Mouse (Mus musculus) kidney, postnatal 10 days (tissue): ENCODE measurements at regions not wholly inside any gene's neighbourhood (a gene's known extent, or its start where the extent isn't known, plus 50 kb on each side); places are given as distances from the start of the nearest gene placed in this dataset.
A peak's percentile ranks its signal among the peaks of the same experiment; 100 is the strongest.

Source experiments
- DNase-seq: peaks from one replicate; pipeline ENCODE4 v3.0.0; 2021; ENCODE audit warnings: mixed read lengths

DNA sequence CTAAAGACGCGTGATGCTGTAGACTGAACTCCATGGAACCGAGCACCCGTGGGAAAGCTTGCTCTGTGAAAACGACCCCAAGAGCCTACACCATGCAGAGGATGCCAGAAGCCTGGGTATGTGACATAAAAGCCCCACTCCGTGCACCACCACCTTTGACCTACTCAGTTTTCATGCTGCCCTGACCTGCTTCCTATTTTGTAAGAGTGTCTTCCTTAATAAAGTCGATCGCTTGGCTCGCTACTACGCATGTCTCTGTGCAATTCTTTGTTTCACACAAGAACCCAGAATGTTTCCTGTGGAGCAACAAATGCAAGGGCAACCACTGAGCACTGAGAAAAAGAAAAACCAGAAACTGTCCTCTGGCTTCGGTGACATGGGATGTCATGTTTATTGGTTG lies 60.5 kb downstream of the Sec61b start:
- no peak for DNase-seq

DNA sequence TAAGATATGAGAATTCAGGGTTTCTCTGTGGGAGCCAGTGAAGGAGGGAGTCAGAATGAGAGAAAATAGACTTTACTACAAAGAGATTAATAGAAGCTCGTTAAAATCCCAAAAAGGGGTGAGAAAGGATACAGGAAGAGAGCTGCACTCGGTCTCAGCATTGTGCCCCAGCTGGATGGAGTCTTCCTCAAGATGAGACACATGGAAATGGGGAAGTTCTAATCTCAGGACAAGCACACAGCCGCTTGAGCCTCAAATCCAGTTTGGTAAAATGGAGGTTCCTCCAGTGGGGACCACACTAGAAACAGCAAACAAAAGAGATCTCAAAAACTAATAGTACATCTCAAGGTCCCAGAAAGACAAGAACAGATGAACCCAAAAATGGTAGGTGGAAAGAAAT lies 93.2 kb downstream of the Sec61b start:
- no peak for DNase-seq

DNA sequence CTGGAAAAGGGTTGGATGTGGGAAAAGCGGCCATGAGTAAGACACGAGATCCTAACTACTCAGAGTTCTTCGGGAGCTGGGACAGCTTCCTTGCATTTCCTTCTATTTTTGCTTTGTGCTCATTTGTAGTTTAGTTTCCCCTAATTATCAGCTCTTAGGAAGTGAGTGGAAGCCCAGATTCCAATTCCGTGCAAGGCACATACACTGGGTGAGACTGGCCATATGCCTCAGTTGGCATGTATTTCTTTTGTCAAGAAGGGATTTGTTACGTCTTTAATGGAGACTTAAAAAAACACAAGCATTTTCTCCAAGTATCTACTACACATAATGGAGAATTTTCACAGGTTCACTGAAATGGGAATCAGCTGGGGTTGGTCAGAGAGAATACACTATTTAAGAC lies 96.4 kb downstream of the Sec61b start:
- no peak for DNase-seq

GRCm38 (mm10) chr4:47576011-47576410 lies 101.6 kb downstream of the Sec61b start:
- DNase-seq: no peak

DNA sequence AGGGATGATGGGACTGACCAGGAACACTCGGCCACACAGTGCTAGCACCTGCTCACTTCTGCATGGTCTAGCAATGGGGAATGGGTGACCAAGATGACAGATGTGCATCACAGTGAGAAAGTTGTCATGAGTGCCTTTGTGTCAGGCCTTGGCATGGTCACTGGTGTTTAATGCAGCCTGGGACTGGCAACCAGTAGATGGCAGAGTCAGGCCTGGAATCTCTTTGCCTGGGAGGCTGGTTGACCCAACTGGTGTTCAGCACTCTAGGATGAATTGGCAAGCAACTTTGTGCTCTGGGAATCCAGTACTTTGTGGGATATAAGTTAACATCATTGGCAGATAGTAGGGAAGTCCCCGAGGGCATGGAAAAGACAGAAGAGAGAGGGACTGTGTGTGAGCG lies 103.0 kb downstream of the Sec61b start:
- DNase-seq: peak; percentile 27

GRCm38 (mm10) chr4:47578637-47579036 lies 104.2 kb downstream of the Sec61b start:
- no peak for DNase-seq

- no peak for DNase-seq
Observed at GRCm38 (mm10) chr4:47580556-47580955, 106.1 kb downstream of the Sec61b start.

- DNase-seq: peak; percentile 77
Observed at GRCm38 (mm10) chr4:47587256-47587655, 112.8 kb downstream of the Sec61b start.

GRCm38 (mm10) chr4:47592271-47592986 lies 118.0 kb downstream of the Sec61b start:
- no peak for DNase-seq

GRCm38 (mm10) chr4:47593155-47593554 lies 118.7 kb downstream of the Sec61b start:
- no peak for DNase-seq

- DNase-seq: no peak
Observed at GRCm38 (mm10) chr4:47594171-47594570, 119.7 kb downstream of the Sec61b start.

DNA sequence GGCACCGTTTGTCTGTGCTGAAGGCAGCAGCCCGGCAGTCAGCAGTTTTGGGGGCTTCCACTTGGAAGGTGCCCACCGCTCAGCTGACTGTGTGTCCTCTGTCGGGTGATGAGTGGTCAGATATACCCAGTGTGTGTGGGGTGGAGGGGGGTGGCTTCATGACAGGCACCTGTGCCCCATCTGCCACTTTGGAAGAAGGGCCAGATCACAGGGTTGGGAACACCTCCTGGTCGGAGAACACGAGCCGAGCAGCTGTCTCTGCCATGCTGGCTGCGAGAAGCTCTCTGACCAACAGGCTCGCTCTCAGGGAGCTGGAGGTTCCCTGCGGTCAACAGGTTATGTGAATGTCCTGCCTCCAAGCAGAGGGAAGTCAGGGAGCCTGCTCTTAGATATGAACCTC lies 121.4 kb downstream of the Sec61b start:
- no peak for DNase-seq

DNA sequence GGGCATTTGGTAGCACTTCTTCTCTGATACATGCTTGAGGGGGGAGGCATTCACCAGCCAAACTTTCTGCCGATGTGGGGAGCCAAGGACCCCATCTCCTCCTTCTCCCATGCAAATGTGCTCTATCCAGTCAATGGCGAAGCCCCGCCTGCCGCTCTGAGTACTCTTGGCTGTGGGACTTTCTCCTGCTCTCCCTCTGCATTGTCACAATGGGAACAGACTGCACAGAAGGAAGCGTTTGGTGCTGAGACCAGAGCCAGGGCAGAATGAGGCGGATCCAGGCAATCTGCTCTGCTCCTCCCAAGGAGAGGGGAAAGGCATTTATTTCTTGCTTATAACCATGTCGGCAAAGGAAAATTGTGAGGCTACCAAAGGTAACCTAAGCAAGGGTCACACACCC lies 123.1 kb downstream of the Sec61b start:
- DNase-seq: no peak

DNA sequence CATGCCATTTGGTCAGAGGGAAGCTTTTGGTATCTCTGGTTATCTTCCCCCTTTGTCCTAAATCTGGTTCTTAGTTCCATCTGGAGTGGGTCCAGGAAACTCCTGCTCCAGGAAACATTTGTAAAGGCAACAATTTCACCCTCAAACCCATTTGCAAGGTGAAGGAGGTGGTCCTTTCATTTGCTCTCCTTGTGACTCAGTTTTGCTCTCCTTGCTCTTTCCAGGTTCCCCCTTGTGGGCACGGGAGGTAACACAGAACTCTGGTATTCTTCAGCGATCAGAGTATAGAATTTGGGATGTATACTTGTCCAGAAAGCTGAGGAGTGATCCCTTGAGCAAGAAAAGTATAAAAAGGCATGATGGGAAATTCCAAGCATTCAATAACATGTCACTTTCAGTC lies 123.8 kb downstream of the Sec61b start:
- DNase-seq: peak; percentile 58

DNA sequence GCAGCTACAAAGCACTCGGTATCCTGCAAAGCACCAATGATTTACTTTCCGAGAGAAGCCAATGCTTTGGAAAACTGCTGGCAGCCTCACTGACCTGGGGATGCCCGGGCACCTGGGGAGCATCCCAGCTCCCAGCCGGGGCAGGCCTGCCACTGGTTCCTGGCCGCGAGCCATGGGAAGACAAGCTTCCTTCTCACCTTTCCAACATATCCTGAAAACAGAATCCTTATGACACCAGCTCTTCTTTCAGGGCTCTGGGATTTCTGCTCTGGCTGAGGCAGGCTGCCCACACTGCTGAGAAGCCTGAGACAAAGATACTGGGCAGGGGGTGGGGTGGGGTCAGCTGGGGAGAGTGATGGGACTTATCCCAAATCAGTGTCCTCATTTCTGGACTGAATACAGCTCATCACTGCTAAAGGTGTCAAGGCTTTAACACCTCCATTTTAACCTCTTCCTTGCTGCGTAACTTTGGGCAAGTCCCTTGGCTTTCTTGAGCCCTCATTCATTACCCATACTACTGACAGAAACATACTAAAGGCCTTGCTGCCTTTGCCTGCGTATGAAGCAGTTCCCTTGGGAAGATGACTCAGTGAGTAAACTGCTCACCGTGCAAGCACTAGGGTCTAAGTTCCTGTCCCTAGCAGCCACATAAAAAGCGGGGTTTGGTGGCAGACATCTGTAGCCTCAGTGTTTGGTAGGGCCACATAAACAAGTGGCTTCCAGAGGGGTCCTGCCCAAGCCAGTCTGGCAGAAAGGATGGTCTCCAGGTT lies 127.0 kb downstream of the Sec61b start:
- DNase-seq: no peak

GRCm38 (mm10) chr4:47603378-47603777 lies 128.9 kb downstream of the Sec61b start:
- peak; percentile 22 for DNase-seq

- peak; percentile 55 for DNase-seq
Observed at GRCm38 (mm10) chr4:47603847-47604397, 129.5 kb downstream of the Sec61b start.

- no peak for DNase-seq
Observed at GRCm38 (mm10) chr4:47605676-47606075, 131.2 kb downstream of the Sec61b start.

DNA sequence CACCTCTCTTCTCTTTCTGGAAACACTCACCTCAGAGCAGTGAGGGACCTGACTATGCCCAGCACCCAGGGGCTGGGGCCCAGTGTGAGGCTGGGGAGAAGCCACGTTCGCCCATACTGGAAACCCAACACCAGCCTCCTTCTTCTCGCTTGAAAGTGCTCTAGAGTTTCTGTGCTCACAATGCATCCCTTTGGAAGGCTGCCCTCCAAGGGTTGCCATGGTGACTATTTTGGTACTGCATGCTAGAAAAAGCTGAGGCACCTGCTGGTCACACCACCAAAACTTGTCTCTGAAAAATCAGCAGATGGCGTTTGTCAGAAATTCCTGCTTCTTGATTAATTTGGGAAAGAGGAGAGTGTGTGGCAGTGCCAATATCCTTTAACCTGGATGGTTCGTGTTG lies 134.2 kb downstream of the Sec61b start:
- no peak for DNase-seq

DNA sequence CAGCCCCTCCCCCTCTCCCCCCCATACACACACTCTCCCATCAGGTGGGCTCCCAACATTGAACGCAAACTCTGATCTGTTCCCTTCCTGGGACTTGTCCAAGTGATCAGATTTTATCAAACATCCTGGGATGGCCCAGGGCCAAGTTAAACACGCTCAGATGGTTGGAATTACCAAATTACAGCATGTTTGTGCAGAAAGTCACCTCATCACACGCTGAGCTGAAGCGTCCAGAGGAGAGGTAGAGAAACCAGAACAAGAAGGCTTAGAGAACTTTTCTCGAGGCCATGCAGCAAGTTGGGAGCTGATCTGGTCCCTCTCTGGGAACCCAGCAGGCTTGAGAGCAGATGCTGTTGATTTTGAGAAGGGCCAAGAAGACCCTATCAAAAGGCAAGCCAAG lies 136.5 kb downstream of the Sec61b start:
- DNase-seq: no peak

- no peak for DNase-seq
Observed at GRCm38 (mm10) chr4:47616525-47616924, 142.1 kb downstream of the Sec61b start.

- no peak for DNase-seq
Observed at GRCm38 (mm10) chr4:47620700-47621099, 146.2 kb downstream of the Sec61b start.

DNA sequence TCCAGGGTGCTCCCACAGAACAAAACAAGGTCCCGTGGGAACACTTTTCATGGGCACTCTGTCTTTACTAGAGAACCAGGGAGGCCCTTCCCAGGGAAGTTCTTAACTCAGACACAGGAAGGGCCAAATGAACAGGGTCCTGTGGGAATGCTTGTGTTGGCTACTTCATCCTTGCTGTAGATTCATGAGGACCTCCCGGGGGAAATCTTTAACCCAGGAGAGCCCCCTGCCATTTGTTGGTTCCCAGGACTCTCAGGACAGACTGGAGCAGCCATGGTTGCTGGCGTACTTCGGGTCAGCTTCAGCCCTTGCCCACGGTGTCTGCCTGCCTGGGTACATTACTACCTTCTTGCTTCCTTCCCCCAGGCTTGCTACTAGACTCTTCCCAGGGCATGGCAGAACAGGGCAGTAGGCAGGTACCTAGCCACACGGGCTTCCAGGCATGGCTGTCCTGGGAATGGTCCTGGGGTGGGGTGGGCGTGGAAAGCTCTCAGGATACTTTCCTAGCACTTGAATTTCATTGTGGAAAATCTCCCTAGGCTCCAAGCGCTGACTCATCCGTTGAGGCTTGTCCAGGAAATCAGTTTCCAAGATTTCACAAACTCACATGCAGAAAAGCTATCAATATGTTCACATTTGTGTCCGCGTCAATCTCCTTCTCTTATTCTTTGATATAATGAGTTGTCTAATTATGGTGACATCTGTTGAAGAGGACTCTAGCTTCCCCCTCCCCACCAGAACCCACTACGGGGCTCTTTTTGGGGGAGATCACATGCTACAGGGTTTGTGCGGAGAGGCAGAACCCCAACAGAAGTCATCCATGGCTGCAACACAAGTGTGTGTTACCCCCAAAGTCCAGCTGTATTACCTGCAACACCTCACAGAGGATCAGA lies 148.6 kb downstream of the Sec61b start:
- no peak for DNase-seq
